Comparison of ENCODE assay signal across 12 mouse cellular contexts in the genomic region with DNA sequence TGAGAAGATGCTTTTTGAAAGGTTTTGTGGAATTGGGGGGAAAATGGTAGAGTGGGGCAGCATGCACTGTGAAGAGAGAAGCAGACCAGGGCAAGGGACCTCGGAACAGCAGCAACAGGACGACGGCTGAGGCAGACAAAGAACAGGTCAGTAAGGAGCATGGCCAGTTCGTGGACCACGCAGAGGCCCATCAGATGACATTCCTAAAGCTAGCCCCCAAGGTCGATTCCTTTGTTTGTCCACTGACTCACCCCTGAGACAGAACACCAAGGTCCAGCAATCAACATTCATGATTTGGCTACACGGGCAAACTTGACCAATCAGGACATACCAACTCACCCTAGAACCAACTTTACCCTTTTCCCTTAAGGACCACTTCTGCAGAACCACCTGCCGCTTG.
"Had no signal": no experiment of that assay in that cellular context is flagged by ENCODE, and none has a peak within 500 bp of the region (broad histone marks: within the 10 kb centered on the region; RNA-seq: fewer than 3 reads in every experiment).

No protein-coding gene starts in this region.

- DNase-seq: retina, postnatal 1 day; right cerebral cortex, adult 18-20 months; right cerebral cortex, postnatal 14 days; right cerebral cortex, postnatal 25 days; right cerebral cortex, postnatal 4 days; spleen, adult 18-20 months; thymus, adult 18-20 months; thymus, adult 2 months; thymus, postnatal 14 days; thymus, postnatal 25 days; thymus, postnatal 36 days; thymus, postnatal 4 days had no signal
